Comparison of ENCODE assay signal across 17 mouse cellular contexts in the genomic region with DNA sequence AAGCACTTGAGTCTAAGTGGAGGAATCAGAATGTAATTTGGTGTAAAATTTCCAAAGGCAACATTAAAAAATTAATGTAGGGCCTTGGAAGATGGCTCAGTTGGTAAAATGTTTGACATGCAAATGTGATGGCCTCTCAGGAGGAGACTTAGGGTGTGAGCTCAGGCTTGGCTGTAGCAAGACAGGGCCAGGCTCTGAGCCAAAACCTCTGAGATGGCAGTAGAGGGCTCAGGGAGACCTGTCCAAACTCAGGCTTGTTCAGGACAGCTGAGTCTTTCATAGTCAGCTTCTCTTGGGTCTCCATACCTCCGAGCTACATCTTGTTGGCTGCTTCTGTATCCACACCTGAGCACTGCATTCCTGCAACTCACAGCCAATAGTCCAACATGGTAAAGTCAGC.
"Had no signal": no experiment of that assay in that cellular context is flagged by ENCODE, and none has a peak within 500 bp of the region (broad histone marks: within the 10 kb centered on the region; RNA-seq: fewer than 3 reads in every experiment).

No protein-coding gene starts in this region.

- H3K27ac ChIP-seq: lung, embryonic 15.5 days; macrophage; midbrain, embryonic 13.5 days; midbrain, embryonic 15.5 days; neural tube, embryonic 12.5 days; stomach, embryonic 15.5 days; stomach, postnatal 0 days had no signal

- H3K9ac ChIP-seq: lung, embryonic 15.5 days; midbrain, embryonic 13.5 days; midbrain, embryonic 15.5 days; neural tube, embryonic 12.5 days; stomach, embryonic 15.5 days had no signal

- DNase-seq: lung, adult 2 months; lung, postnatal 14 days; lung, postnatal 36 days; right cerebral cortex, postnatal 14 days; thymus, adult 2 months; thymus, postnatal 25 days; thymus, postnatal 4 days had no signal

- H3K27me3 ChIP-seq: lung, embryonic 15.5 days; megakaryocyte, embryonic 14.5 days; midbrain, embryonic 13.5 days; midbrain, embryonic 15.5 days; neural tube, embryonic 12.5 days; stomach, embryonic 15.5 days had no signal

- ATAC-seq: lung, postnatal 0 days; midbrain, embryonic 13.5 days; midbrain, embryonic 15.5 days had no signal

- H3K4me2 ChIP-seq: lung, embryonic 15.5 days; midbrain, embryonic 11.5 days; midbrain, embryonic 13.5 days; midbrain, embryonic 15.5 days; neural tube, embryonic 12.5 days; stomach, embryonic 15.5 days had no signal

- H3K4me1 ChIP-seq: lung, embryonic 15.5 days; megakaryocyte, embryonic 14.5 days; midbrain, embryonic 13.5 days; midbrain, embryonic 15.5 days; neural tube, embryonic 12.5 days; stomach, embryonic 15.5 days had no signal

- H3K9me3 ChIP-seq: lung, embryonic 15.5 days; midbrain, embryonic 13.5 days; midbrain, embryonic 15.5 days; neural tube, embryonic 12.5 days; stomach, embryonic 15.5 days had no signal

- H3K36me3 ChIP-seq: lung, embryonic 15.5 days; midbrain, embryonic 13.5 days; midbrain, embryonic 15.5 days; neural tube, embryonic 12.5 days; stomach, embryonic 15.5 days had no signal

- H3K4me3 ChIP-seq: lung, embryonic 15.5 days; megakaryocyte, embryonic 14.5 days; midbrain, embryonic 13.5 days; midbrain, embryonic 15.5 days; neural tube, embryonic 12.5 days; stomach, embryonic 15.5 days had no signal
